Mouse (Mus musculus): ENCODE measurements around the gene D630023F18Rik. TPM values are rescaled to one million over a fixed set of nuclear protein-coding genes. Genes with fewer than 3 reads are reported as not detected.

Gene D630023F18Rik
- total RNA-seq (2023): not detected

GRCm38 (mm10) chr1:65122574-65123372 lies at the start of gene D630023F18Rik:
Gene D630023F18Rik, minus strand, starts transcription at chr1:65123214.

GRCm38 (mm10) chr1:65119438-65119837 lies 3.6 kb downstream of the D630023F18Rik start, which contains the start of gene Gm28845:
Gene Gm28845, minus strand, starts transcription at chr1:65119558.

GRCm38 (mm10) chr1:65103273-65103672 lies 19.7 kb downstream of the D630023F18Rik start, which contains the start of gene Cryga:
Gene Cryga, minus strand, starts transcription at chr1:65103373.

GRCm38 (mm10) chr1:65082188-65082587 lies 40.8 kb downstream of the D630023F18Rik start, which contains the start of gene Crygb:
Gene Crygb, minus strand, starts transcription at chr1:65082288.

DNA sequence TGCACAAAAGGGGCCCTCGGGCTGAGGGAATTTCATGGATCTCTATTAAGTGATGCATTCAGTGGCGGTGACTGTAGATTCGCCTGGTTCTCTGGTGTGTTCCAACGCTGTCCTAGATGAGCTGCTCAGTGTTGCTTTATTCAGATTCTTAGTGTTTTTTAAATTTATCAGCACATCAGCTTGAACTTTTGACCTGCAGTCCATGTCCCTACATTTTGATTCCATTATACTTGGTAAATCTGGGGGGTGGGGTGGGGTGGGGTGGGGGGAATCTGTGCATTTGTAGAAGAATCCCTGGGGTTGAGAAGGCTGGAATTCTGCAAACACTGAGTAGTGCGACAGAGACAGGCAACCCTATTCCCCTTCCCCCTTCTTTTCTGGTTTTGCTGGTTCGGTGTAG lies 49.4 kb downstream of the D630023F18Rik start, which contains the start of gene Crygc:
Gene Crygc (minus strand): TSS at position 101 of the 400 bp plus-strand sequence.

DNA sequence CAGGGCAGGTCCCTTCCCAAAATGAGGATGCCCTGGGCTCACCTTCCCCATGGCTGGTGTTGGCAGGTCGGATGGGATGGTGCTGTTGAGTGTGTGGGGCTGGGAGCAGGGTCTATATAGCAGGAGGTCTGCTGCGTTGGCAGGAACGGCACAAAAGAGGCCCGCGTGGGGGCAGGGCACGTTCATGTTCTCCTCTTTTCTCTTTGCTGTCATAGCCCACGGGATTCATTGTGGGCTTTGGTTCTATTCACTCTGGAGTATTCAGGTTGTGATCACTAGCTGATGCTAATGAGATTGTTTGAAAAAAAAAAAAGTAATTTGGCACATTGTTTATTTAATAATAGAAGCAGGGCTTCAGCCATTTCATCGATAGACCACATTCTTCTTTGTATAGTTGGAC lies 59.7 kb downstream of the D630023F18Rik start, which contains the start of gene Crygd:
Gene Crygd (minus strand): TSS at position 101 of the 400 bp plus-strand sequence.

Other genes with a start within 250 kb of the D630023F18Rik start
- 100 to 1,000 TPM; 108 to 128 TPM for gene Plekhm3, start 166.4 kb downstream of the D630023F18Rik start, total RNA-seq (2023)
- gene Akr1cl, start 90.5 kb downstream of the D630023F18Rik start, total RNA-seq (2023): not detected
- gene Cryge, start 72.1 kb downstream of the D630023F18Rik start, total RNA-seq (2023): not detected
- gene Crygd, start 59.8 kb downstream of the D630023F18Rik start, total RNA-seq (2023): not detected
- not detected for gene Crygc, start 49.5 kb downstream of the D630023F18Rik start, total RNA-seq (2023)
- not detected for gene Crygb, start 40.9 kb downstream of the D630023F18Rik start, total RNA-seq (2023)
- gene Cryga, start 19.8 kb downstream of the D630023F18Rik start, total RNA-seq (2023): not detected
- gene Gm28845, start 3.7 kb downstream of the D630023F18Rik start, total RNA-seq (2023): not detected
- gene Idh1, start 63.3 kb upstream of the D630023F18Rik start, total RNA-seq (2023): 100 to 1,000 TPM; 126 to 135 TPM
- 10 to 100 TPM; 54.3 to 59.8 TPM for gene Pikfyve, start 63.5 kb upstream of the D630023F18Rik start, total RNA-seq (2023)
- not detected for gene Pth2r, start 158.8 kb upstream of the D630023F18Rik start, total RNA-seq (2023)

Measured in monocyte, adult 59 days (primary cell).